Mouse (Mus musculus) embryonic stem cell, embryonic (primary cell): ENCODE data around the gene Csmd2.

Experiments used
- CTCF ChIA-PET, 4 experiments: fragments of 300-600 bp in 2 of 4; fragments of 350-600 bp in 2 of 4; sonication (Branson Sonifier 250); formaldehyde crosslinking; loops; one replicate each; lab custom pipeline; 2022; ENCODE audit warnings: inconsistent platforms in 2 of 4; lab: Charles Lee
- POLR2A ChIA-PET, 4 experiments: fragments of 300-600 bp in 2 of 4; fragments of 350-600 bp in 2 of 4; sonication (Branson Sonifier 250); formaldehyde crosslinking; loops; one replicate each; lab custom pipeline; 2022; ENCODE audit warnings: antibody characterized with exemption in 4 of 4, inconsistent platforms in 1 of 4; lab: Charles Lee

Gene Csmd2

DNA sequence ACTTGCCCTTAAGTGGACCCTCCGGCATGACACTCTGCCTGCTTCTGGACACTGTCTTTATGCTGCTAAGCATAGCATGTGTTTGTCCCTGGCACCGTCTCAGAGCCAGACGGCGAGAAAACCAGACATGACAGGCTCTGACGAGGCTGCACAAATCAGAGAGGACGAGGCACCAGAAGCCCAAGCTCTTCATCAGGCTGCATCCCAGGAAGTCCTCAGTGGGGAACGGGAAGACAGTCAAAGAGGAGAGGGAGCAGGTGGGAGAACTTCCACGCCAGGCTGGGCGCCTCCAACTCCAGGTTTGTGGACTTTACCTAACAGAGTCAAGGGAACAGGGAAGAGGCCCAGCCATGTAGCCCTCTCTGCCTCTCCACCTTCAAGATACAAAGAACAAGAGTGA is 183.6 kb downstream of the Csmd2 start:
- ChIA-PET CTCF (interaction anchor here in 1 of 4 experiments (0.6 kb wide), 1 partner anchor 1637 kb away, joined by 4 read pairs; no protein-coding TSS in a partner anchor), POLR2A (interaction anchor here in 1 of 4 experiments (0.6 kb wide), 1 partner anchor 179 kb away, joined by 4 read pairs; no protein-coding TSS in a partner anchor)

- ChIA-PET CTCF (interaction anchor here in 1 of 4 experiments (0.6 kb wide), 1 partner anchor 1638 kb away, joined by 4 read pairs; no protein-coding TSS in a partner anchor), POLR2A (no interaction called here)
Measured at GRCm38 (mm10) chr4:128171701-128172100, 184.0 kb downstream of the Csmd2 start.

DNA sequence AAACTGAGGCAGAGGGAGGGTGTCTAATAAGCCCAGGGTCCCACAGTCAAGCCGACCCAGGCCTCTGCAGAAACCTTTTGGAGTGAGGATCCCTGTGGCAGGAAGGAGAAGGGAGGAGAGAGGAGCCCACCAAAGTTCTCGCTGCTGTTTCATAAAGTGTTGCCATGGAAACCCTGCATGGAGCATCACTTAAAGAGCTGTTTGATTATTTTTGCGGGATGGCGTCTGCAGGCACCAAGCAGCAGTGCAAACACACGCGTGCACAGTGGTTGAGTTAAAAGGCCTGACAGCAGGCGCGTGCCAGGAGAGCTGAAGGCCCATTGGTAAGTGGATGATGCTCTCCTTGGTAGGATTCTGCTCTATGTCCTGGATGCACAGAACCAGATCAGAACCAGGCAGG is 191.3 kb downstream of the Csmd2 start:
- CTCF ChIA-PET = interaction anchor here in 1 of 4 experiments (1.3 kb wide), 1 partner anchor 359 kb away, joined by 3 read pairs; no protein-coding TSS in a partner anchor
- POLR2A ChIA-PET = interaction anchor here in 2 of 4 experiments (1.0 to 1.3 kb wide), 2 partner anchors 15 kb away, joined by 3 read pairs; no protein-coding TSS in a partner anchor

DNA sequence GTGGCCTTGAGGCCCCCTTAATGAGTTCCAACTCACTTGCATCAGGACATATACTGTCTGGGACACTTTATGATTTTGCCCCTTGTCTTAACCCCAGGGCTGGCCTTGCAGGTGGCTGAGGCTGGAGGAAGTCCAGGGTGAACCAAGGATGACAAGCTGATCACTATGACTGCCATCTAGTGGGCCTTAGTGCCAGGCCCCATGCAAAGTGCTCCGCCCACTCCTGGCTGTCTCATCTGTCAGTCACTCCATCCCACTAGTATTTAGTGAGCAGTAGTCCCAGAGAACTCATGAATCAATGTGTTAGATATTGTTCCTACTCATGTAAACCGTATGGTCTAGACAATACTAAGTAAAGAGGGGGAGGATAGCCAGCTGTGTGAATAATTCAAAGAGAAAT is 191.9 kb downstream of the Csmd2 start:
- ChIA-PET CTCF (no interaction called here), POLR2A (interaction anchor here in 3 of 4 experiments (0.6 to 1.3 kb wide), 4 partner anchors 16 to 685 kb away, joined by 3 to 4 read pairs (median 3); no protein-coding TSS in a partner anchor)

DNA sequence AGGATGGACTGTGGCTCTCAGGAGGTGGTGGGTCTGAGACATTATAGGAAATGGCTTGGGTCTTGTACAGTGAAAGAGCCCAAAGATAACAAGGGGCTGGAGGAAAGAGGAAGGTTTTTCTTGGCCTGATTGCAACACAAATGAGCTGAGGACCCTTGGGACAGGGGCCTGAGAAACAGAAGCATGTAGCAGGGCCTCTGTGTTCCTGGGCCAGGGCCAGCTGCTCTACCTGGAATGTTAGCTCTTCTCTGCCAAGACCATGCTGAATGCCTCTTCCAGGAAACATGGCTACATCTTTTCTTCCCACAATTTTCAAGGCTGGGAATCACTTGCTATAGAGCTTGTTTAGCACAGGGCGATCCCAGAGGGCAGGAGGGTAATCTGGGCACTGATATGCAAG is 197.1 kb downstream of the Csmd2 start:
- ChIA-PET CTCF (no interaction called here), POLR2A (no interaction called here)

DNA sequence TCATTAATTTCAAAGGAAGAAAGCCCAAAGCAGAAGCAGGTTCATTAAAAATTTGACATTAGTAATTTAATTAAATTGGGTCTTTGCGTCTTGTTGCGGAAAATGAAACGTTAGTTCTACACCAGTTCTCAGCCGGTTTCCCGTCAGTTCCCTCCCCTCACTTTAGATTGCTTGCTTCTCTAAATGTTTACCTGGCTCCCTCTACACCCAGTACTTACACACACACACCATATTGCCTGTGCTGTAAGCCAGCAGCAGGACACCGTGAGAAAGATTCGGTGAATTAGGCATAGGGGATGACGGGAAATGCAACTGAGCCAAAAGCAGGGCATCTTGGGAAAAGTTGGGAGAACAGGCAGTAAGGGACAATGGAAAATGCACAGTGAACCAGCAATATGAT is 206.8 kb downstream of the Csmd2 start:
- ChIA-PET CTCF (no interaction called here), POLR2A (no interaction called here)

DNA sequence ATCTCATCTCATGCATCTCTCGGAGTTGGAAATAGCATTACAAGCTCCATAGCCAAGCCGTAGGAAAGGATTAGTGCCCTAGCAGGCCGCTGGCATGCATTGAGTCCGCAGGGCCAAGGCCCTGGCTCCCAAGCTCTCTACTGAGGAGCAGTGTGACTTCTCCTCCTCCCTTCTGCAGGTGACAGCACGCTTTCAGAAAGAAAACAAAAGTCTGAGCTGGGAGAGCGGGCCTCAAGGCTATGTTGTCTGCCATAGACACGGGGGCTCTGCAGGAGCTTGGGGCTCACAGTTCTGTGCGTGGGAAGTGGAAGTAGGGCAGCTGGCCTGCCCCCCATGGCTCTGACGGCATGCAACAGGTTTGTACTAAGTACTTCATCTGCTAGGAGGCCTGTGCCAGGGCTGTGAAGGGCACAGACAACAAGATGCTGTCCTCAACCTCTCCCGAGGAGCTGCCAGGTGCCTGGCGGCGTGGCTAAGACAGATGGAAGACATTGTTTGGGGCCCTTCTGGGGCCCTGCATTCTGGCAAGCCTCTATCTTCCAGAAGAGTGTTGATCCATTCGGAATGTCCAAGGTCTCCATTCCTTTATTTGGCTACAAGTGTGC is 230.4 kb downstream of the Csmd2 start:
- POLR2A ChIA-PET = no interaction called here
- CTCF ChIA-PET = interaction anchor here in 1 of 4 experiments (0.6 kb wide), 1 partner anchor 1119 kb away, joined by 5 read pairs; no protein-coding TSS in a partner anchor

GRCm38 (mm10) chr4:128224453-128224852 is 236.8 kb downstream of the Csmd2 start:
- CTCF ChIA-PET = interaction anchor here in 1 of 4 experiments (0.7 kb wide), 1 partner anchor 165 kb away, joined by 3 read pairs; no protein-coding TSS in a partner anchor
- POLR2A ChIA-PET = no interaction called here

- CTCF ChIA-PET = interaction anchor here in 1 of 4 experiments (0.6 kb wide), 1 partner anchor 288 kb away, joined by 6 read pairs; no protein-coding TSS in a partner anchor
- POLR2A ChIA-PET = no interaction called here
Measured at GRCm38 (mm10) chr4:128227377-128228316, 240.0 kb downstream of the Csmd2 start.

DNA sequence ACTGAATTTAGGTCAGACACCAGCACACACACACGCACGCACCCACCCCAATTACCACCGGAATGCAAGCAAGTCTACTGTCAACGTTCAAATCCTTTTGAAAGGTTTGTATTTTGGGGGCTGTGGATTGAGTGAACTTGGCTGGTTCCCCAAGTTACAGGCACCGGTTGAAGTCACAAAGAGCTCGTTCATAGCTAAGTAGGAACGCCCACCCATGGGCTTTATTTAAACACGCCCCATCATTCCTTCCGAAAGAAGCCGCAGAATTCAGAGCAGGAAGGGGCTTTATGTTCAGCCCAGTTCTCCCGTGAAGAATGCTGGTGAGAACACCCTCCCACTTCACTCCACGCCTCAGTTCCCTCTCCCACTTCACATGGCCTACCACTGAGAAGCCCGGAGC is 245.8 kb downstream of the Csmd2 start:
- ChIA-PET POLR2A (interaction anchor here in 1 of 4 experiments (0.6 kb wide), 1 partner anchor 1017 kb away, joined by 3 read pairs; no protein-coding TSS in a partner anchor), CTCF (no interaction called here)

DNA sequence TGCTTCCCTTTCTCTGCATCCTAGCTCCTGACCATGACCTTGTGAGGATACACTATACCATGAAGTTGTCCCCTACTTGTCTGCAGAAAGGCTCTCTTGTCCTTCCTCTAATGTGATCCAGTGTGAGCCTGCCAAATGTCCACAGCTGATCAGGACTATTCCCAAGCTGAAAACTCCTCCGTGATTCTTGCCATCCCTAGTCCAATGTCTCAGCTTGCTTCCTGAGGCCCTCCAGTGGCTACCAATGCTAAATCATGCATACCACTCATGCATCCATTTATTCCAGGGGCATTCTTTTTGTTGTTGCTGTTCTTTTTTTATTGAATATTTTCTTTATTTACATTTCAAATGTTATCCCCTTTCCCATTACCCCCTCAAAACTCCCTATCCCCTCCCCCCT is 251.5 kb downstream of the Csmd2 start:
- POLR2A ChIA-PET = no interaction called here
- CTCF ChIA-PET = interaction anchor here in 1 of 4 experiments (0.6 kb wide), 1 partner anchor 250 kb away, joined by 3 read pairs; no protein-coding TSS in a partner anchor

GRCm38 (mm10) chr4:128241075-128241853 is 253.6 kb downstream of the Csmd2 start:
- ChIA-PET CTCF (interaction anchor here in 1 of 4 experiments (0.6 kb wide), 1 partner anchor 153 kb away, joined by 5 read pairs; no protein-coding TSS in a partner anchor), POLR2A (interaction anchor here in 1 of 4 experiments (0.6 kb wide), 1 partner anchor 22 kb away, joined by 3 read pairs; no protein-coding TSS in a partner anchor)

GRCm38 (mm10) chr4:128241854-128242356 is 254.2 kb downstream of the Csmd2 start:
- ChIA-PET POLR2A (interaction anchor here in 1 of 4 experiments (0.6 kb wide), 1 partner anchor 22 kb away, joined by 3 read pairs; no protein-coding TSS in a partner anchor), CTCF (interaction anchor here in 1 of 4 experiments (0.6 kb wide), 1 partner anchor 153 kb away, joined by 5 read pairs; no protein-coding TSS in a partner anchor)

- ChIA-PET CTCF (interaction anchor here in 3 of 4 experiments (0.6 to 1.2 kb wide), 3 partner anchors 17 to 139 kb away, joined by 3 to 8 read pairs (median 3); no protein-coding TSS in a partner anchor), POLR2A (no interaction called here)
Measured at GRCm38 (mm10) chr4:128245201-128245600, 257.5 kb downstream of the Csmd2 start.

- ChIA-PET CTCF (no interaction called here), POLR2A (interaction anchor here in 2 of 4 experiments (0.6 kb wide), 2 partner anchors 94 to 135 kb away, joined by 3 to 4 read pairs; no protein-coding TSS in a partner anchor)
Measured at GRCm38 (mm10) chr4:128248676-128249075, 261.0 kb downstream of the Csmd2 start.

DNA sequence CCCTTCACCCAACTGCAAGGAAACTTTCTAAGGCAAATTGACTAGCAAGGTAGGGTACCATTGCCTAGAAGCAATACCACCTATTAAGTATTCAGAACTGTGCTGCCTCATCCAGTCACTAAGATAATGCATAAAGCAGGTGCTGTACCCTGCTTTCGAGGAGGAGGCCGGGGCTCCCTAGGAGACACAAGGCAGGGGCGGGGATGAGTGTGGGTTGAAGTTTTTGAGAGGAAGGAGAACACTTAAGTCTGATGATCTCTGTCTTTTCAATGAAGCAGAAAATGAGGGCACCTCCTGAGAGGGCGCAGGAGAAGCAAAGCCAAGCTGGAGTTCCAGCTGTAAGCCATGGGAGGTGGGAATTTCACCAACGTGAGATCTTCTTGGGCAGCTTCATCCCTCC is 271.6 kb downstream of the Csmd2 start:
- ChIA-PET POLR2A (no interaction called here), CTCF (no interaction called here)

- POLR2A ChIA-PET = interaction anchor here in 1 of 4 experiments (0.6 kb wide), 1 partner anchor 24 kb away, joined by 4 read pairs; no protein-coding TSS in a partner anchor
- CTCF ChIA-PET = interaction anchor here in 1 of 4 experiments (0.6 kb wide), 1 partner anchor 9 kb away, joined by 4 read pairs; no protein-coding TSS in a partner anchor
Measured at GRCm38 (mm10) chr4:128260907-128261560, 273.4 kb downstream of the Csmd2 start, which contains the start of gene Hmgb4. TSS of gene Hmgb4 (minus strand) at chr4:128260957.
